Comparison of ENCODE assay signal across 16 mouse cellular contexts in genomic region chr10:39140843-39141242, GRCm38 (mm10). TPM values are rescaled to one million over a fixed set of nuclear protein-coding genes. Genes with fewer than 3 reads are reported as not detected.
"Had no signal": no experiment of that assay in that cellular context is flagged by ENCODE, and none has a peak within 500 bp of the region (broad histone marks: within the 10 kb centered on the region; RNA-seq: fewer than 3 reads in every experiment).

No protein-coding gene starts in this region.

- H3K4me2 ChIP-seq: lung, embryonic 14.5 days; midbrain, embryonic 13.5 days had no signal

- ATAC-seq: liver, postnatal 0 days; lung, postnatal 0 days; midbrain, embryonic 13.5 days had no signal

- H3K4me3 ChIP-seq: left cerebral cortex, adult 2 months; midbrain, embryonic 10.5 days; midbrain, embryonic 13.5 days had no signal

- H3K27ac ChIP-seq: left cerebral cortex, adult 2 months; liver, embryonic 14.5 days; macrophage; midbrain, embryonic 10.5 days; midbrain, embryonic 13.5 days had no signal

- H3K27me3 ChIP-seq: midbrain, embryonic 13.5 days had no signal

- H3K9me3 ChIP-seq: midbrain, embryonic 10.5 days; midbrain, embryonic 13.5 days had no signal

- H3K9ac ChIP-seq: liver, embryonic 14.5 days; liver, postnatal 0 days; lung, embryonic 14.5 days; midbrain, embryonic 13.5 days had no signal

- DNase-seq: kidney, adult 18-20 months; kidney, postnatal 10 days; kidney, postnatal 36 days; layer of hippocampus, postnatal 36 days; liver, postnatal 0 days; lung, embryonic 14.5 days; right cerebral cortex, adult 18-20 months; right cerebral cortex, postnatal 14 days; right cerebral cortex, postnatal 4 days; thymus, postnatal 25 days had no signal

RNA-seq across cellular contexts. Expression of gene Ccn6, which starts 22.8 kb away (rescaled TPM):
- polyA plus RNA-seq: liver, postnatal 0 days; lung, postnatal 0 days; macrophage had no signal
